Mouse (Mus musculus) MEL (cell line): ENCODE data around the gene Ablim1. TPM values are rescaled to one million over a fixed set of nuclear protein-coding genes. Genes with fewer than 3 reads are reported as not detected.

Experiments
- DNase-seq: peaks from one replicate; pipeline ENCODE4 v3.0.0; 2011; ENCODE audit warnings: low read depth, low spot score
- H3K27ac ChIP-seq: 2 replicates; pipeline ENCODE4 v1.5.1; 2012; ENCODE audit warnings: low read depth, mild to moderate bottlenecking, control low read depth, low read length, moderate library complexity; ENCODE audit not compliant: control insufficient read depth
- H3K27me3 ChIP-seq, 2 experiments: fragments of 150-350 bp in 1 of 2; sonication (generic) in 1 of 2; 2 replicates each; pipeline ENCODE4 v1.6.1; 2012; ENCODE audit warnings: low read length in 2 of 2, mild to moderate bottlenecking in 2 of 2, improper control_type of control experiment in 1 of 2, moderate library complexity in 1 of 2; ENCODE audit not compliant: insufficient read depth in 2 of 2, control insufficient read depth in 1 of 2
- H3K36me3 ChIP-seq, 2 experiments: 2 replicates each; pipeline ENCODE4 v1.6.1; 2012 to 2014; ENCODE audit warnings: low read length in 2 of 2, improper control_type of control experiment in 1 of 2, inconsistent platforms in 1 of 2, mild to moderate bottlenecking in 1 of 2; ENCODE audit not compliant: insufficient read depth in 2 of 2, control insufficient read depth in 1 of 2
- H3K4me1 ChIP-seq, 2 experiments: fragments of 150-350 bp in 1 of 2; sonication (generic) in 1 of 2; 2 replicates each; pipeline ENCODE4 v1.6.1; 2012; ENCODE audit warnings: low read length in 2 of 2, improper control_type of control experiment in 1 of 2, mild to moderate bottlenecking in 1 of 2; ENCODE audit not compliant: insufficient read depth in 2 of 2, control insufficient read depth in 1 of 2
- H3K4me3 ChIP-seq, 2 experiments: fragments of 150-350 bp in 1 of 2; sonication (generic) in 1 of 2; 2 replicates each; pipeline ENCODE4 v1.5.1; 2012; ENCODE audit warnings: low read depth in 2 of 2, low read length in 2 of 2, mild to moderate bottlenecking in 2 of 2, moderate library complexity in 2 of 2, control low read depth in 1 of 2, improper control_type of control experiment in 1 of 2; ENCODE audit not compliant: control insufficient read depth in 1 of 2, insufficient read depth in 1 of 2
- H3K79me2 ChIP-seq: 2 replicates; pipeline ENCODE4 v1.6.1; 2012; ENCODE audit warnings: mild to moderate bottlenecking, low read length, moderate library complexity; ENCODE audit not compliant: control insufficient read depth, poor library complexity, insufficient read depth
- H3K9ac ChIP-seq: 2 replicates; pipeline ENCODE4 v1.6.1; 2012; ENCODE audit warnings: low read depth, mild to moderate bottlenecking, control low read depth, low read length, moderate library complexity; ENCODE audit not compliant: control insufficient read depth, poor library complexity, severe bottlenecking
- H3K9me3 ChIP-seq: fragments of 150-350 bp; sonication (generic); replicated peaks from 2 replicates; pipeline ENCODE4 v1.6.1; 2012; ENCODE audit warnings: mild to moderate bottlenecking, low read length, improper control_type of control experiment, moderate library complexity; ENCODE audit not compliant: insufficient read depth
- BHLHE40 ChIP-seq: IDR thresholded peaks from 2 replicates; pipeline ENCODE4 v1.6.1; 2012; ENCODE audit warnings: low read depth, mild to moderate bottlenecking, inconsistent platforms, low read length, improper control_type of control experiment, borderline replicate concordance
- CHD2 ChIP-seq: IDR thresholded peaks from 2 replicates; pipeline ENCODE4 v1.6.1; 2011; ENCODE audit warnings: low read length, improper control_type of control experiment
- ELF1 ChIP-seq: IDR thresholded peaks from 2 replicates; pipeline ENCODE4 v1.6.1; 2014; ENCODE audit warnings: low read depth, mild to moderate bottlenecking, inconsistent platforms, low read length, improper control_type of control experiment, moderate library complexity
- EP300 ChIP-seq, 2 experiments: IDR thresholded peaks; 2 replicates each; pipeline ENCODE4 v1.6.1; 2011; ENCODE audit warnings: improper control_type of control experiment in 2 of 2, low read length in 2 of 2, low read depth in 1 of 2, mild to moderate bottlenecking in 1 of 2
- ETS1 ChIP-seq: IDR thresholded peaks from 2 replicates; pipeline ENCODE4 v1.6.1; 2012; ENCODE audit warnings: low read depth, mild to moderate bottlenecking, inconsistent platforms, low read length, improper control_type of control experiment, moderate library complexity
- GABPA ChIP-seq: IDR thresholded peaks from 2 replicates; pipeline ENCODE4 v1.6.1; 2012; ENCODE audit warnings: low read depth, mild to moderate bottlenecking, inconsistent platforms, low read length, improper control_type of control experiment, moderate library complexity
- GATA1 ChIP-seq: IDR thresholded peaks from 2 replicates; pipeline ENCODE4 v1.6.1; 2011; ENCODE audit warnings: low read depth, low read length, improper control_type of control experiment
- JUND ChIP-seq: IDR thresholded peaks from 2 replicates; pipeline ENCODE4 v1.6.1; 2011; ENCODE audit warnings: low read depth, mild to moderate bottlenecking, improper control_type of control experiment, low read length
- KAT2A ChIP-seq: conservative IDR thresholded peaks from 2 replicates; pipeline ENCODE4 v1.6.1; 2012; ENCODE audit warnings: low read depth, low read length, improper control_type of control experiment, inconsistent platforms
- MAFK ChIP-seq: IDR thresholded peaks from 2 replicates; pipeline ENCODE4 v1.6.1; 2011; ENCODE audit warnings: low read depth, mild to moderate bottlenecking, low read length, improper control_type of control experiment, borderline replicate concordance
- MAX ChIP-seq: IDR thresholded peaks from 2 replicates; pipeline ENCODE4 v1.6.1; 2011; ENCODE audit warnings: low read length, improper control_type of control experiment
- MEF2A ChIP-seq: IDR thresholded peaks from 2 replicates; pipeline ENCODE4 v1.6.1; 2014; ENCODE audit warnings: low read depth, mild to moderate bottlenecking, inconsistent platforms, low read length, improper control_type of control experiment; ENCODE audit not compliant: poor library complexity, insufficient replicate concordance, severe bottlenecking; ENCODE audit errors: extremely low read depth
- MXI1 ChIP-seq: IDR thresholded peaks from 2 replicates; pipeline ENCODE4 v1.6.1; 2011; ENCODE audit warnings: mild to moderate bottlenecking, low read depth, low read length, improper control_type of control experiment
- MYC ChIP-seq: IDR thresholded peaks from 2 replicates; pipeline ENCODE4 v1.6.1; 2011; ENCODE audit warnings: low read depth, mild to moderate bottlenecking, low read length, improper control_type of control experiment, moderate library complexity
- NELFE ChIP-seq: IDR thresholded peaks from 2 replicates; pipeline ENCODE4 v1.6.1; 2011; ENCODE audit warnings: low read depth, low read length, improper control_type of control experiment
- NRF1 ChIP-seq: IDR thresholded peaks from 2 replicates; pipeline ENCODE4 v1.6.1; 2014; ENCODE audit warnings: low read depth, mild to moderate bottlenecking, inconsistent platforms, low read length, improper control_type of control experiment, moderate library complexity; ENCODE audit not compliant: poor library complexity, insufficient read depth, severe bottlenecking
- POLR2A ChIP-seq, 2 experiments: IDR thresholded peaks; 2 replicates each; pipeline ENCODE4 v1.6.1; 2011 to 2012; ENCODE audit warnings: low read length in 2 of 2, mild to moderate bottlenecking in 2 of 2, control low read depth in 1 of 2, improper control_type of control experiment in 1 of 2, low read depth in 1 of 2, moderate library complexity in 1 of 2; ENCODE audit not compliant: control insufficient read depth in 1 of 2, insufficient read depth in 1 of 2, poor library complexity in 1 of 2
- POLR2AphosphoS2 ChIP-seq: IDR thresholded peaks from 2 replicates; pipeline ENCODE4 v1.6.1; 2011; ENCODE audit warnings: low read length, improper control_type of control experiment
- POLR2AphosphoS5 ChIP-seq: IDR thresholded peaks from 2 replicates; pipeline ENCODE4 v1.6.1; 2012; ENCODE audit warnings: low read depth, borderline replicate concordance, mild to moderate bottlenecking, inconsistent platforms, low read length, moderate library complexity, mixed read lengths
- RAD21 ChIP-seq: IDR thresholded peaks from 2 replicates; pipeline ENCODE4 v1.6.1; 2011; ENCODE audit warnings: mild to moderate bottlenecking, low read depth, low read length, improper control_type of control experiment
- SMC3 ChIP-seq: IDR thresholded peaks from 2 replicates; pipeline ENCODE4 v1.6.1; 2011; ENCODE audit warnings: low read depth, low read length, improper control_type of control experiment
- TCF12 ChIP-seq: IDR thresholded peaks from 2 replicates; pipeline ENCODE4 v1.6.1; 2014; ENCODE audit warnings: low read depth, mild to moderate bottlenecking, inconsistent platforms, low read length, improper control_type of control experiment, moderate library complexity
- USF1 ChIP-seq: IDR thresholded peaks from 2 replicates; pipeline ENCODE4 v1.6.1; 2014; ENCODE audit warnings: low read depth, mild to moderate bottlenecking, inconsistent platforms, low read length, improper control_type of control experiment, moderate library complexity
- ZNF384 ChIP-seq: IDR thresholded peaks from 2 replicates; pipeline ENCODE4 v1.6.1; 2012; ENCODE audit warnings: low read depth, mild to moderate bottlenecking, inconsistent platforms, low read length, improper control_type of control experiment
- polyA plus RNA-seq, 2 experiments: library from polyadenylated mRNA; stranded (reverse) in 1 of 2; unstranded in 1 of 2; fragments of >175 nt in 1 of 2; fragments of >200 nt in 1 of 2; gene quantifications; 2 replicates each; pipeline versions ENCODE4 v1.2.1 to v1.2.4; 2012; ENCODE audit warnings: low replicate concordance in 2 of 2, low read depth in 1 of 2; ENCODE audit not compliant: insufficient read length in 2 of 2, insufficient read depth in 1 of 2, missing spikeins in 1 of 2
- total RNA-seq: library from RNA; depleted of rRNA; stranded (reverse); fragments of 300-350 nt; gene quantifications from 2 replicates; pipeline ENCODE4 v1.2.3, GENCODE M21; 2012

The Ablim1 gene
- total and polyA plus RNA-seq, 3 experiments: not detected

- H3K36me3 ChIP-seq: no peaks in the 10 kb centered on the region
- H3K9ac ChIP-seq: no peak overlapping the region
- TF ChIP-seq MAFK: no peak
- TF ChIP-seq ZNF384: no peak
- no peak for TF ChIP-seq POLR2AphosphoS5
- no peak for TF ChIP-seq MXI1
- no peak for TF ChIP-seq SMC3
- no peak for TF ChIP-seq ELF1
- TF ChIP-seq POLR2A (IDR thresholded peaks at IDR 0.05; ENCODE audit: control insufficient read depth in 1 of 2, insufficient read depth in 1 of 2, low read depth in 1 of 2, low read length in 2 of 2, poor library complexity in 1 of 2): no peak
- TF ChIP-seq MAX: no peak
- TF ChIP-seq NELFE: no peak
- no peak for TF ChIP-seq ETS1
- TF ChIP-seq POLR2AphosphoS2: no peak
- no peak for TF ChIP-seq JUND
- no peak for TF ChIP-seq RAD21
- no peak for TF ChIP-seq GABPA
- TF ChIP-seq USF1: no peak
- TF ChIP-seq CHD2: no peak
- TF ChIP-seq MYC: no peak
- no peak for TF ChIP-seq KAT2A
- no peak for TF ChIP-seq BHLHE40
- TF ChIP-seq TCF12: no peak
- no peaks in the 10 kb centered on the region for H3K79me2 ChIP-seq
- H3K9me3 ChIP-seq: no peaks in the 10 kb centered on the region
- no peaks in the 10 kb centered on the region for H3K27me3 ChIP-seq
- no peak overlapping the region for H3K4me3 ChIP-seq
- no peaks in the 10 kb centered on the region for H3K4me1 ChIP-seq
- no peak overlapping the region for H3K27ac ChIP-seq
- no peak for DNase-seq
Observed at GRCm38 (mm10) chr19:57132281-57132680, 182.4 kb downstream of the Ablim1 start.

GRCm38 (mm10) chr19:57131366-57131765 is 183.4 kb downstream of the Ablim1 start:
- Histone ChIP-seq H3K4me3 (no peak overlapping the region), H3K27me3 (no peaks in the 10 kb centered on the region), H3K27ac (no peak overlapping the region), H3K9me3 (no peaks in the 10 kb centered on the region), H3K36me3 (no peaks in the 10 kb centered on the region), H3K79me2 (no peaks in the 10 kb centered on the region), H3K4me1 (no peaks in the 10 kb centered on the region), H3K9ac (no peak overlapping the region)
- TF ChIP-seq EP300 (IDR thresholded peaks at IDR 0.05; ENCODE audit: low read depth in 1 of 2, low read length in 2 of 2) (no peak), BHLHE40 (no peak), MEF2A (no peak), MAFK (no peak), GATA1 (no peak), ETS1 (no peak), SMC3 (no peak), NRF1 (no peak), MAX (no peak)
- no peak for DNase-seq
